Mouse (Mus musculus) limb, embryonic 13.5 days (tissue): ENCODE results near the gene Rundc1. TPM values are rescaled to one million over a fixed set of nuclear protein-coding genes. Genes with fewer than 3 reads are reported as not detected.
"Not testable (repeated sequence)": the region's sequence is repeated elsewhere in the genome, so short reads cannot be mapped to it uniquely, and the experiment has no call there.

Experiments
- ATAC-seq: fragments of 200-750 bp; cut with Nextera tagmentation; 2 replicates; pipeline ENCODE4 v1.8.0; 2017; ENCODE audit warnings: low read depth, moderate number of reproducible peaks, moderate TSS enrichment; ENCODE audit not compliant: low FRiP score
- H3K27ac ChIP-seq: fragments of 300-500 bp; sonication (generic); 2 replicates; pipeline ENCODE4 v1.5.1; 2015; ENCODE audit warnings: inconsistent platforms, mild to moderate bottlenecking, moderate library complexity
- H3K27me3 ChIP-seq: fragments of 300-500 bp; sonication (generic); 2 replicates; pipeline ENCODE4 v1.6.1; 2015; ENCODE audit warnings: mild to moderate bottlenecking, inconsistent platforms
- H3K36me3 ChIP-seq: fragments of 300-500 bp; sonication (generic); 2 replicates; pipeline ENCODE4 v1.6.1; 2015; ENCODE audit warnings: inconsistent platforms, mild to moderate bottlenecking, moderate library complexity
- H3K4me1 ChIP-seq: fragments of 300-500 bp; sonication (generic); 2 replicates; pipeline ENCODE4 v1.6.1; 2015; ENCODE audit warnings: inconsistent platforms
- H3K4me2 ChIP-seq: fragments of 300-500 bp; sonication (generic); replicated peaks from 2 replicates; pipeline ENCODE4 v1.6.1; 2015; ENCODE audit warnings: inconsistent platforms, mild to moderate bottlenecking, moderate library complexity
- H3K4me3 ChIP-seq: fragments of 300-500 bp; sonication (generic); 2 replicates; pipeline ENCODE4 v1.5.1; 2015; ENCODE audit warnings: moderate library complexity, mild to moderate bottlenecking, inconsistent platforms
- H3K9ac ChIP-seq: fragments of 300-500 bp; sonication (generic); 2 replicates; pipeline ENCODE4 v1.6.1; 2015; ENCODE audit warnings: mild to moderate bottlenecking, inconsistent platforms
- H3K9me3 ChIP-seq: fragments of 300-500 bp; sonication (generic); 2 replicates; pipeline ENCODE4 v1.6.1; 2016; ENCODE audit warnings: inconsistent platforms
- WGBS: fragments of 180-500 bp; shearing (Covaris S2); methylation state at CpG from one replicate; pipeline ENCODE4 v1.1.7; 2015; 5-methylcytosine and 5-hydroxymethylcytosine counted together
- polyA plus RNA-seq: library from polyadenylated mRNA; unstranded; fragments of >200 nt; fragmentation: Nextera tagmentation; extraction: Ambion mirVana; gene quantifications from 2 replicates; pipeline ENCODE4 v1.2.1, GENCODE M21; 2015

Rundc1 gene
- polyA plus RNA-seq, result 19.3 and 21.3 TPM in 2 replicates

DNA sequence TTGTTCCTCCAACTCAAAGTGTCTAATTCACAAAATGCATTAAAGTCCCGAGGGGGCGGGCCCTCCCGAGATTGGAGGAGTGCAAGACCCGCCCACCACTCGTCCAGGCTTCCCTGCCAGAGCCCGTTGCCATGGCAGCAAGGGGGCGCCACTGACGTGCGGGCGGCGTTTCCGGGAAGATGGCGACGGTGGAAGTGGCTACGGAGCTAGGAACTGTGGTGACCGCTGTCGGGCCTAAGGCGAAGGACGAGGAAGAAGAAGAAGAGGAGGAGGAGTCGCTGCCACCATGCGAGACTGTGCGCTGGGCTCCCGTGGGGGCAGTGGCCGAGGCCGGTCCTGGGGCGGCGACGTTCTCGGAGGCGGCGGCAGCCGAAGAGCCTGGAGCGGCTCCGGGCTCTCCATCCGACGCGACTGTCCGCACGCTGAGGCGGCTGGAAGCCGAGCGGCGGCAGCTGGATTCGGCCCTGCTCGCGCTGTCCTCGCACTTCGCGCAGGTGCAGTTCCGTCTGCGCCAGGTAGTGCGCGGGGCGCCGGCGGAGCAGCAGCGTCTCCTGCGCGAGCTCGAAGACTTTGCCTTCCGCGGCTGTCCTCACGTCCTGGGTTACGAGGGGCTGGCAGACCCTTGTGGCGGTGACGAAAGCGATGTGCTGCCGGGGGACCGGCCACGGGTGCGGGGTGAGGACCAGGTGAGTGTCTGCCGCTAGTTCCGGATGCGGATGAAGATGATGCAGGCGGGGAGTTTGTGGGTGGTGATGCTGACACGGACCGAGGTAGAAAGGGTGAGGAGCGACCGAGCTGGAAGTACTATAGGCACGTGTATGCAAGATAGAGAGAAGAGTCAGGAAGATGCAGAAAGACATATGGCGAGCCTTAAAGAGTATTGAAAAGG is at the start of gene Rundc1, which contains the start of gene Ptges3l:
Rundc1 (plus strand) TSS at position 161 of the 889 bp plus-strand sequence.
Ptges3l (minus strand) TSS at position 409 of the 889 bp plus-strand sequence.
- Histone ChIP-seq H3K27me3 (no peaks in the 10 kb centered on the region), H3K9ac (peak within 1 kb of the TSS; percentile 79), H3K36me3 (peaks cover 10% of the 10 kb centered on the region), H3K9me3 (no peaks in the 10 kb centered on the region), H3K4me1 (peaks cover 27% of the 10 kb centered on the region), H3K4me3 (peak within 1 kb of the TSS; percentile 75), H3K4me2 (peak within 1 kb of the TSS; percentile 95), H3K27ac (peak within 1 kb of the TSS; percentile 65; the same call in 1 of the 2 replicates)
- under 1% methylated on average over 78 of the region's 81 CpGs for WGBS
- peak; percentile 96 for ATAC-seq

DNA sequence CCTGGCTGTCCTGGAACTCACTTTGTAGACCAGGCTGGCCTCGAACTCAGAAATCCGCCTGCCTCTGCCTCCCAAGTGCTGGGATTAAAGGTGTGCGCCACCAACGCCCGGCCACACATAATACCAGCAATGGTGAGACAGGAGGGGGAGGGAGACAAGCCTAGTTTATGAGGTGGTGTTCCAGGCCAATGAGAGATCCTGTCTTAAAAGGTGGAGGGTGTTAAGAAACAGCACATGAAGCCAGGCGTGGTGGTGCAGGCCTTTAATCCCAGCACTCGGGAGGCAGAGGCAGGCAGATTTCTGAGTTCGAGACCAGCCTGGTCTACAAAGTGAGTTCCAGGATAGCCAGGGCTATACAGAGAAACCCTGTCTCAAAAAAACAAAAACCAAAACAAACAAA is 46.7 kb upstream of the Rundc1 start:
- H3K4me2 ChIP-seq, H3K27me3 ChIP-seq, H3K4me1 ChIP-seq, ATAC-seq, H3K36me3 ChIP-seq, H3K27ac ChIP-seq, H3K9me3 ChIP-seq, H3K4me3 ChIP-seq, H3K9ac ChIP-seq: not testable (repeated sequence)
- 91% methylated on average over 8 of the region's 8 CpGs for WGBS

DNA sequence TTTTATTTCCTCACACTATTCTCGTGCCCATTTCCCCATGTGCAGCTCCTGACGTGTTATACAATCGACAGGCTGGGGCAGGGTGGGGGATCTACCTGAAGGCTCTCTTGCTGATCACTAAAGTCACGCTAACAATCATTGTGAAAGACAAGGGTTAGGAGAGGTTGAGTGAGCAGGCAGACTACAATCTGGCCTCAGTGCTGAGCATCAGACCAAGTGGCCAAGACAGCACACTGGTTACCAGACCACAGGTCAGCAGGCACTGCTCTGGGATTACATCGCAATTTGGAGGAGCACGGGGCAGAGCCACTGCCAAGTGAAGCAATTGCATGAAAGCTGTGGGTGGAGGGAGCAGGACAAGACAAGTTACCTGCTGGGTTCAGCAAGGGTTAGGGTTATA is 46.0 kb upstream of the Rundc1 start:
- H3K27ac ChIP-seq, result no peak overlapping the region
- no peak overlapping the region for H3K4me3 ChIP-seq
- no peaks in the 10 kb centered on the region for H3K27me3 ChIP-seq
- no peaks in the 10 kb centered on the region for H3K4me1 ChIP-seq
- no peaks in the 10 kb centered on the region for H3K9me3 ChIP-seq
- no peak for ATAC-seq
- no peak overlapping the region for H3K9ac ChIP-seq
- 77% methylated on average over 6 of the region's 6 CpGs for WGBS
- no peaks in the 10 kb centered on the region for H3K36me3 ChIP-seq
- no peak overlapping the region for H3K4me2 ChIP-seq

DNA sequence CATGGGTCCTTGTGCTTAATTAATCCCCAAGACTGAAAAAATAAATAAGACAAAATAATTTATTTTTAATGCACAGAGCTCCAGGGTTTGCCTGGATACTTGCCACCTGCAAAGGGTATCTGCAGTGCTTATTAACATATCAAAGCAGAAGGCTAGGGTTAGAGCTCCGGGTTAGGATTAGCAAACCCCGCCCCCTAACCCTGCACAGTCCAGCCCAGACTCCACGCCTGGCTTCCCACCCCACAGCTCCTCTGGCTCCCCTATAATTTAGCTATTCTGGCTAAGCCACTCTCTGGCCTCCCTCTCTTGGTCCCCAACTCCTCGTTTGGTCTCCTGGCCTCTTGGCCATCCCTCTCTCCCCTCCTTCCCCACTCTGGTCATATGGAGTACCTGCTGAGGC is 43.1 kb upstream of the Rundc1 start:
- ATAC-seq, result no peak
- 19% methylated on average over 4 of the region's 4 CpGs for WGBS
- no peak overlapping the region for H3K27ac ChIP-seq
- H3K9ac ChIP-seq, result no peak overlapping the region
- H3K36me3 ChIP-seq, result no peaks in the 10 kb centered on the region
- H3K4me3 ChIP-seq, result no peak overlapping the region
- no peaks in the 10 kb centered on the region for H3K9me3 ChIP-seq
- no peak overlapping the region for H3K4me2 ChIP-seq
- no peaks in the 10 kb centered on the region for H3K27me3 ChIP-seq
- H3K4me1 ChIP-seq, result no peaks in the 10 kb centered on the region

DNA sequence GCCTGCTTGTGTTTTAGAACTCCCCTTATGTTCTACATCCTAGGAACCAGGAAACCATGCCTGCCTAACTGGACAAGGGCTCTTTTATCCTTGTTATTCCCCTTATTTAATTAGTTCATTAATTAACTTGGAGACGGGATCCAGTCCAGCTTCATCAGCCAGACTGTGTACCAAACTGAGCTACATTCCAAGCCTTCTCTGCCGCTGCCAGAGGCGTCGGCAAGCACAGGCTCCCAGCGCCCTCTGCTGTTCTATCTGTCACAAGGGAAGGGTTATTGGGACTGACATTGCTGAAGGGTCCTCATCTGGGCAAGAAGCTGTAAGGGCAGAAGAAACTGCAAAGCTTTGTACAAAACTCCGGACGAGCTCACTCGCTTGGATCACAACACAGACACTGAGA is 29.8 kb upstream of the Rundc1 start:
- H3K4me3 ChIP-seq, result no peak overlapping the region
- no peaks in the 10 kb centered on the region for H3K4me1 ChIP-seq
- no peak for ATAC-seq
- no peak overlapping the region for H3K9ac ChIP-seq
- H3K27ac ChIP-seq, result no peak overlapping the region
- H3K9me3 ChIP-seq, result no peaks in the 10 kb centered on the region
- H3K36me3 ChIP-seq, result no peaks in the 10 kb centered on the region
- H3K4me2 ChIP-seq, result no peak overlapping the region
- no peaks in the 10 kb centered on the region for H3K27me3 ChIP-seq
- 6% methylated on average over 8 of the region's 8 CpGs for WGBS

DNA sequence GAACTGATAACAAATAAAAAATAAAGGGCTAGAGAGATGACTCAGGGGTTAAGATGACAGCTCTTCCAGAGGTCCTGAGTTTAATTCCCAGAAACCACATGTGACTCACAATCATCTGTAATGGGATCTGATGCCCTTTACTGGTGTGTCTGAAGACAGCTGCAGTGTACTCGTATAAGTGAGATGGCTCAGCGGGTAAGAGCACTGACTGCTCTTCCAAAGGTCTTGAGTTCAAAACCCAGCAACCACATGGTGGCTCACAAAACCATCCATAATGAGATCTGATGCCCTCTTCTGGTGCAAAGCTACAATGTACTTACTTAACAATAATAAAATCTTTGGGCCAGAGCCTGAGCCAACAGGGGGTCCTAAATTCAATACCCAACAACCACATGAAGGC is 9.6 kb upstream of the Rundc1 start:
- no peak overlapping the region for H3K27ac ChIP-seq
- 88% methylated on average over 2 of the region's 2 CpGs for WGBS
- no peaks in the 10 kb centered on the region for H3K9me3 ChIP-seq
- H3K27me3 ChIP-seq, result no peaks in the 10 kb centered on the region
- H3K4me3 ChIP-seq, result no peak overlapping the region
- peaks cover 7% of the 10 kb centered on the region for H3K4me1 ChIP-seq
- H3K9ac ChIP-seq, result no peak overlapping the region
- no peak for ATAC-seq
- H3K36me3 ChIP-seq, result peaks cover 35% of the 10 kb centered on the region
- no peak overlapping the region for H3K4me2 ChIP-seq

DNA sequence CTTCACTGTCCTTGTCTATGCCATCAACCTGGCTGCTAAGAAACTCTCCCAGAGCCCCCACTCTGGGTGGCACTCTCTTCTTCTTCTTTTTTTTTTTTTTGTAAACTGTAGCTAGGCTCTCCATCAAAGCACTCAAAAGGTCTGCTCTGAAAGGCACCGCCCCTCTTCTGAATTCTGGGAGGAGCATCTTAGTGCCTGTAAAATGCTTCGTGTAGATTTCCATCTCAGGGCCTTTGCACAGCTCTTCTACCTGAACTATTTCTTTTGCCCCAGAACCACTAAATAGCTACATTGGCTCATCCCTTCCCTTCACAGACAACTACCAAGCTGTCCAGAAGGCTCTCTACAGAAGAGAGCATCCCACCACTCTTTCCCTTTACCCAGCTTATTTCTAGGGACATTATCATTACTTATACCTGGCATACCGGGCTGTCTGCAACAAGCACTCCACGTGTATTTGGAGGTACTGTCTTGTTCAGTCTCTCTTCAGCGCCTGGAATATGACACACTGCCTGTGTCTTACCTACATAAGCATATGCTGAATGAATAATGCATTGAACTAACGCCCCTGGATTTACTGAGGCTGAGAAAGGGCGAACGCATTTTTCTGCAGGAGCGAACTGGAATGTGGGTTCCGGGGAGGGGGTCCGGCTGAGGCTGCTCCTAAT is 8.3 kb upstream of the Rundc1 start:
- Histone ChIP-seq H3K36me3 (peaks cover 23% of the 10 kb centered on the region), H3K27me3 (no peaks in the 10 kb centered on the region), H3K4me2 (peak overlapping the region; percentile 87), H3K9me3 (no peaks in the 10 kb centered on the region), H3K4me3 (peak overlapping the region; percentile 81), H3K27ac (peak overlapping the region; percentile 79), H3K4me1 (peaks cover 7% of the 10 kb centered on the region), H3K9ac (peak overlapping the region; percentile 89)
- no peak; the same call in 1 of the 2 replicates for ATAC-seq
- 1% methylated on average over 11 of the region's 11 CpGs for WGBS

DNA sequence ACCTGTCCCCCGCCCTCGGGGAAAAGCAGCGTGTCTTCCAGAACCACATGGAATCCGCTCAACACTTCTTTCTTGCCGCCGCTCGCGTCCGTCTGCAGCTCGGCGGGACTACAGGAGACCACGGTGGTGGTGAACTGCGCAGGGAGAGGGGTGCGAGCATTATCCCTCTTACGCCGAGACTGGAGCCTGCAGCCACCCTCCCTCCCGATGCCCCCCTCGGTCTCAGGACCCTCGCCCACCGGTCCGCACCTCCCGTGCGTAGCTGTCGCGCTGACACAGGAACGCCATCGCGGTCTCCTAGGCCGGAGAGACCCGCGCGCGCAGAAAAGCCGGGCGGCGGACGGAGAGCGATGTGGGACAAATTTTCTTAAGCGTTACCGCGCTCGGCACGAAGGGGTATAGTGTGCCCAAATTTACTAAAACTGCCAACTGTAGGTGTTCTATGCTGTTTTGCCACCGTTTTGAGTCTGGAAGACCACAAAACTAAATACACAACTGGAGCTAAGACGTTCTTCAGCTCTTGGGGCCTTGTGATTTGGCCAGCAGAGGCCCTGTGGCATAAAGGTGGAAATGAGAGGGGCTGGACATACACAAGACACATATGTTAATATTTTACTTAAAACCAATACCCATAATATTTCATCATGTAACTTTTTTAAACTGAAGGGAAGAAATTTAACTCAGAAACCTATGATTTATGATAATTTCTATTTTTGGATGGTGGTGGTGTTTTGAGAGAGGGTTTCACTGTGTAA is 7.6 kb upstream of the Rundc1 start, which contains the start of gene Aarsd1:
Aarsd1 (minus strand) TSS at position 515 of the 755 bp plus-strand sequence.
- Histone ChIP-seq H3K27me3 (no peaks in the 10 kb centered on the region), H3K9me3 (no peaks in the 10 kb centered on the region), H3K4me1 (peaks cover 7% of the 10 kb centered on the region), H3K4me3 (peak within 1 kb of the TSS; percentile 81), H3K4me2 (peak within 1 kb of the TSS; percentile 87), H3K9ac (peak within 1 kb of the TSS; percentile 89), H3K36me3 (peaks cover 16% of the 10 kb centered on the region), H3K27ac (peak within 1 kb of the TSS; percentile 79)
- WGBS, result under 1% methylated on average over 45 of the region's 45 CpGs
- ATAC-seq, result peak; percentile 85

DNA sequence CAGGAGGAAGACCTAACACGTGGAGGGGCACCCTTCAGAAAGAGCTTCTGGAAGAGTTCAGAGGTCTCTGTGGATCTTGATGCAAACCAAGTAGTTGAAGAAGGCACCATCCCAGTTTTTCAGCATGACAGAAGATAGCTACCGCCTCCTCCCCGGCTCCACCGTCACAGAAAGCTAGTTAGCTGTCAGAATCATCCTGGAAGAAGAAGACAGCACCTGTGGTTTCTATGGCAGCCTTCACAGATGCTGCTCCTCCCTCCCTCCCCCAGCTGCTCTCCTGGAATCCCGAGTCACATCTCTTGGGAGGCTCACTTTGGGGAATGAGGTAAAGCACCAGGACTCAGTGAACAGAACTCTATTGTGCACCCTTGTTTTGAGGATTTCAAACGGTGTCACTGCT is 5.9 kb upstream of the Rundc1 start:
- Histone ChIP-seq H3K9ac (no peak overlapping the region; the same call in 1 of the 2 replicates), H3K4me3 (no peak overlapping the region), H3K4me1 (peaks cover 12% of the 10 kb centered on the region), H3K4me2 (no peak overlapping the region), H3K27me3 (no peaks in the 10 kb centered on the region), H3K27ac (no peak overlapping the region), H3K36me3 (peaks cover under 1% of the 10 kb centered on the region; the same call in 1 of the 2 replicates), H3K9me3 (no peaks in the 10 kb centered on the region)
- 59% methylated on average over 6 of the region's 6 CpGs for WGBS
- ATAC-seq, result no peak

DNA sequence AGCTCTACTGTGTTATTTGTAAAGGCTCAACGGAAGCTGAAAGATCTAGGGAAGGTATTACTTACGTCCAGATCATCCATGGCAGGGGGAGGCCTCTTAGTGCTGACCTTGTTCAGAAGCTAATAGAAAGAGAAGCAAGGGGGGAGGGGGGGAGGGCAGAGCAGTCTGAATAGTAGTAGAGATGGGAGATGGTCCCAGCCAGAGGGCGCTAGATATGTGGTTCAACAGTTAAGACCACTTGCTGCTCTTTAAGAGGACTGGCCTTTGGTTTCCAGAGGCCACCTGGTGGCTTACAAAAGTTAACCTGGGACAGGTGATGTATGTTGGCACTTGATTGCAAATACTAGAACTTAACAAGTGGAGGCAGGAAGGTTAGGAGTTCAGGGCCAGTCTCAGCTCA is 5.3 kb upstream of the Rundc1 start:
- H3K9ac ChIP-seq, result no peak overlapping the region
- H3K27me3 ChIP-seq, result no peaks in the 10 kb centered on the region
- no peak overlapping the region for H3K27ac ChIP-seq
- no peak overlapping the region for H3K4me3 ChIP-seq
- ATAC-seq, result no peak
- H3K9me3 ChIP-seq, result no peaks in the 10 kb centered on the region
- H3K4me1 ChIP-seq, result peaks cover 16% of the 10 kb centered on the region
- no peaks in the 10 kb centered on the region for H3K36me3 ChIP-seq
- H3K4me2 ChIP-seq, result no peak overlapping the region
- WGBS, result 24% methylated on average over 3 of the region's 3 CpGs

DNA sequence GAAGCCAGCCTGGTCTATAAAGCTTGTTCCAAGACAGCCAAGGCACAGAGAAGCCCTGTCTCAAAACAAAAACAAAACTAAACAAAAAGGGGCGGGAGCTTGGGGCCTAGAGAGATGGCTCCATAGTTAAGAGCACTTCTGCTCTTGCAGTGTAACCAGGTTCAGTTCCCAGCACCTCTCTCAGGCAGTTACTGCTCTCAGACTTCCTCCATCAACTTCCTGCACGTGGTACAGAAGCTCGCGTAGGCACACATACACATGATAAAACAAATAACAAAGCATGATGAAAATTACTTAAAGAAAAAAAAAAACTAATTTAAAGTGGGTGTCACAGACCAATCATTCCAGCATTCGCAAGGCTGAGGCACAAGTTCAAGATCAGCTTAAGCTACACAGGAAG is 4.7 kb upstream of the Rundc1 start:
- no peak overlapping the region for H3K9ac ChIP-seq
- ATAC-seq, result no peak
- H3K36me3 ChIP-seq, result no peaks in the 10 kb centered on the region
- no peak overlapping the region for H3K4me3 ChIP-seq
- H3K27me3 ChIP-seq, result no peaks in the 10 kb centered on the region
- peaks cover 16% of the 10 kb centered on the region for H3K4me1 ChIP-seq
- no peak overlapping the region for H3K27ac ChIP-seq
- H3K4me2 ChIP-seq, result no peak overlapping the region
- WGBS, result 89% methylated on average over 5 of the region's 5 CpGs
- H3K9me3 ChIP-seq, result no peaks in the 10 kb centered on the region
